Mouse (Mus musculus) embryonic facial prominence, embryonic 11.5 days (tissue): ENCODE data around the gene Ccdc85c. TPM values are rescaled to one million over a fixed set of nuclear protein-coding genes. Genes with fewer than 3 reads are reported as not detected.

ENCODE experiments used
- ATAC-seq: fragments of 200-750 bp; cut with Nextera tagmentation; replicated peaks from 2 replicates; pipeline ENCODE4 v1.8.0; 2017; ENCODE audit warnings: low read depth; ENCODE audit not compliant: insufficient number of reproducible peaks, low FRiP score, low TSS enrichment
- DNase-seq: peaks from one replicate; pipeline ENCODE4 v3.0.0-alpha.2; 2015; ENCODE audit warnings: low spot score
- H3K27ac ChIP-seq: fragments of 300-500 bp; sonication (generic); replicated peaks from 2 replicates; pipeline ENCODE4 v1.5.1; 2014; ENCODE audit warnings: mild to moderate bottlenecking, low read depth, low read length, control low read depth
- H3K27me3 ChIP-seq: fragments of 300-500 bp; sonication (generic); 2 replicates; pipeline ENCODE4 v1.6.1; 2014; ENCODE audit warnings: mild to moderate bottlenecking, low read length, moderate library complexity, mixed read lengths; ENCODE audit not compliant: control insufficient read depth, insufficient read depth
- H3K36me3 ChIP-seq: fragments of 300-500 bp; sonication (generic); replicated peaks from 2 replicates; pipeline ENCODE4 v1.6.1; 2014; ENCODE audit warnings: low read depth, mild to moderate bottlenecking, low read length, moderate library complexity, mixed read lengths; ENCODE audit not compliant: control insufficient read depth, insufficient read depth
- H3K4me1 ChIP-seq: fragments of 300-500 bp; sonication (generic); 2 replicates; pipeline ENCODE4 v1.6.1; 2014; ENCODE audit warnings: low read length, mixed read lengths; ENCODE audit not compliant: control insufficient read depth, insufficient read depth
- H3K4me2 ChIP-seq: fragments of 300-500 bp; sonication (generic); 2 replicates; pipeline ENCODE4 v1.6.1; 2014; ENCODE audit warnings: low read depth, mild to moderate bottlenecking, control low read depth, low read length, moderate library complexity
- H3K4me3 ChIP-seq: fragments of 300-500 bp; sonication (generic); 2 replicates; pipeline ENCODE4 v1.5.1; 2014; ENCODE audit warnings: low read depth, low read length, control low read depth
- H3K9ac ChIP-seq: fragments of 300-500 bp; sonication (generic); replicated peaks from 2 replicates; pipeline ENCODE4 v1.6.1; 2014; ENCODE audit warnings: mild to moderate bottlenecking, control low read depth, low read length
- H3K9me3 ChIP-seq: fragments of 300-500 bp; sonication (generic); replicated peaks from 2 replicates; pipeline ENCODE4 v1.6.1; 2016; ENCODE audit warnings: mild to moderate bottlenecking, low read length, inconsistent platforms, mixed read lengths; ENCODE audit not compliant: control insufficient read depth
- WGBS: fragments of 180-500 bp; shearing (Covaris S2); extraction: QIAGEN DNeasy Blood & Tissue Kit; methylation state at CpG from one replicate; pipeline ENCODE4 v1.1.7; 2014; 5-methylcytosine and 5-hydroxymethylcytosine counted together
- polyA plus RNA-seq: library from polyadenylated mRNA; unstranded; fragments of >200 nt; fragmentation: Nextera tagmentation; extraction: Ambion mirVana; gene quantifications from 2 replicates; pipeline ENCODE4 v1.2.1, GENCODE M21; 2014

The Ccdc85c gene
- polyA plus RNA-seq, 1 experiment from 2014 or later, result 9.8 TPM

- H3K27ac ChIP-seq, result no peak overlapping the region
- H3K36me3 ChIP-seq, result no peaks in the 10 kb centered on the region
- no peak overlapping the region for H3K9ac ChIP-seq
- ATAC-seq (no peak), DNase-seq (no peak)
- H3K4me3 ChIP-seq, result no peak overlapping the region
- 73% methylated on average over 12 of the region's 12 CpGs for WGBS
- H3K4me2 ChIP-seq, result no peak overlapping the region
- no peaks in the 10 kb centered on the region for H3K9me3 ChIP-seq
- H3K4me1 ChIP-seq, result peaks cover 3% of the 10 kb centered on the region
- no peaks in the 10 kb centered on the region for H3K27me3 ChIP-seq
These were observed 45.1 kb downstream of the Ccdc85c start for GRCm38 (mm10) chr12:108230077-108230476.

- no peaks in the 10 kb centered on the region for H3K9me3 ChIP-seq
- H3K4me1 ChIP-seq, result peaks cover 7% of the 10 kb centered on the region
- no peak overlapping the region for H3K4me3 ChIP-seq
These were observed 47.7 kb downstream of the Ccdc85c start for GRCm38 (mm10) chr12:108227527-108227926.

GRCm38 (mm10) chr12:108226941-108227340 is 48.3 kb downstream of the Ccdc85c start:
- H3K36me3 ChIP-seq, result no peaks in the 10 kb centered on the region
- WGBS, result 85% methylated on average over 12 of the region's 12 CpGs
- no peak overlapping the region for H3K27ac ChIP-seq
- DNase-seq, result no peak
- H3K4me2 ChIP-seq, result no peak overlapping the region
- peaks cover 7% of the 10 kb centered on the region for H3K4me1 ChIP-seq
- H3K4me3 ChIP-seq, result no peak overlapping the region
- H3K27me3 ChIP-seq, result no peaks in the 10 kb centered on the region
- no peak for ATAC-seq
- no peak overlapping the region for H3K9ac ChIP-seq
- H3K9me3 ChIP-seq, result no peaks in the 10 kb centered on the region

More at GRCm38 (mm10) chr12:108227527-108227926, 47.7 kb downstream of the Ccdc85c start:
- H3K27me3 ChIP-seq, result no peaks in the 10 kb centered on the region
- no peaks in the 10 kb centered on the region for H3K36me3 ChIP-seq
- WGBS, result 82% methylated on average over 16 of the region's 16 CpGs
- no peak for DNase-seq
- ATAC-seq, result no peak
- no peak overlapping the region for H3K4me2 ChIP-seq
- H3K9ac ChIP-seq, result no peak overlapping the region
- H3K27ac ChIP-seq, result no peak overlapping the region

GRCm38 (mm10) chr12:108226216-108226615 is 49.0 kb downstream of the Ccdc85c start:
- ATAC-seq (no peak), DNase-seq (no peak)
- H3K9ac ChIP-seq, result no peak overlapping the region
- peaks cover 4% of the 10 kb centered on the region; the same call in 1 of the 2 replicates for H3K4me1 ChIP-seq
- H3K9me3 ChIP-seq, result no peaks in the 10 kb centered on the region
- no peak overlapping the region for H3K4me3 ChIP-seq
- no peaks in the 10 kb centered on the region for H3K27me3 ChIP-seq
- 76% methylated on average over 13 of the region's 13 CpGs for WGBS
- H3K27ac ChIP-seq, result no peak overlapping the region
- no peak overlapping the region for H3K4me2 ChIP-seq
- no peaks in the 10 kb centered on the region for H3K36me3 ChIP-seq

DNA sequence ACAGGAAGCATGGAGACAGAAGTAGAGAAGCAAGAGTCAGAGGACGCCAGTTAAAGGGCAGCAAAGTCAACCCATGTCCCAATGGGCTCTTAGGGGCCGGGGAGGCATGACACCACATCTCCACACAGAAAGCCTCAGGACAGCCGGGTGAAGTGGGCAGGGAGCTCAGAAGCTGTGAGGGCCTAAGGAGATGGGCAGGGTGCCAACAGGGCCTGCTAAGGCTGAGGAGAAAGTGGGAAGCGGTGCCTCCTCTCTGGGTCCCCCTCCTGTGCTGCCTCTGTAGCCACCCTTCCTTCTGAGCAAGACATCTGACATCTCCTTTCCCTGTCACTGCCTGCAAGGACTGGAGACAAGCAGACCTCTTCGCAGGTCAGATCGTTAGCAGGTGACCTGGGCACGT is 49.4 kb downstream of the Ccdc85c start:
- DNase-seq, result no peak
- no peak overlapping the region for H3K9ac ChIP-seq
- H3K27ac ChIP-seq, result no peak overlapping the region

DNA sequence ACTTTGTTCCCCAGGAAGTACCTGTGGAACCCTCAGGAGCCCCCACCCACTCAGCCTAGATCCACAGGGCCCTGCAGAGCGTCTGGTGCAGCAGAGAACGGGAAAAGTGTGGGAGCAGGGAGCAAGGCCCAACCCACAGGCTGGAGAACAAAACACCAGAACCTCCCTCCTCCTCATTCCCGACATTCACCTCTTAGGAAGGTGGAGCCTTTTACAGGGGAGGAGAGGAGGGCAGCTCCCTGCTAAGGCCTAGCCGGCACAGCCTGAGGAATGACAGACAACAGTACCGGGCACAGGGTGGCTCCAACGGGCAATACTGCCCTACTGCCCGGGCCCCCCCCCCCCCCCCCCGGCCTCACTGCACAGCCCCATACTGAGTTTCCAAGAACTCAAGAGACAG is 51.9 kb downstream of the Ccdc85c start:
- Histone ChIP-seq H3K4me1 (peaks cover 9% of the 10 kb centered on the region; the same call in 1 of the 2 replicates), H3K4me2 (no peak overlapping the region), H3K27me3 (no peaks in the 10 kb centered on the region), H3K9me3 (no peaks in the 10 kb centered on the region), H3K27ac (no peak overlapping the region), H3K36me3 (no peaks in the 10 kb centered on the region), H3K4me3 (no peak overlapping the region), H3K9ac (no peak overlapping the region)
- no peak for DNase-seq
- WGBS, result 50% methylated on average over 8 of the region's 8 CpGs
- ATAC-seq, result no peak

More for the DNA sequence above, 49.4 kb downstream of the Ccdc85c start:
- Histone ChIP-seq H3K4me3 (no peak overlapping the region), H3K27me3 (no peaks in the 10 kb centered on the region), H3K4me2 (no peak overlapping the region), H3K4me1 (peaks cover 4% of the 10 kb centered on the region; the same call in 1 of the 2 replicates), H3K36me3 (no peaks in the 10 kb centered on the region), H3K9me3 (no peaks in the 10 kb centered on the region)
- no peak for ATAC-seq
- WGBS, result 75% methylated on average over 7 of the region's 7 CpGs

- H3K9me3 ChIP-seq, result no peaks in the 10 kb centered on the region
- H3K27ac ChIP-seq, result no peak overlapping the region
- peaks cover 9% of the 10 kb centered on the region for H3K4me1 ChIP-seq
- no peaks in the 10 kb centered on the region for H3K27me3 ChIP-seq
- no peak for ATAC-seq
- H3K36me3 ChIP-seq, result no peaks in the 10 kb centered on the region
- H3K9ac ChIP-seq, result no peak overlapping the region
- no peak overlapping the region for H3K4me3 ChIP-seq
- no peak overlapping the region for H3K4me2 ChIP-seq
- no peak for DNase-seq
- WGBS, result 86% methylated on average over 7 of the region's 7 CpGs
These were observed 53.5 kb downstream of the Ccdc85c start for GRCm38 (mm10) chr12:108221712-108222111.

DNA sequence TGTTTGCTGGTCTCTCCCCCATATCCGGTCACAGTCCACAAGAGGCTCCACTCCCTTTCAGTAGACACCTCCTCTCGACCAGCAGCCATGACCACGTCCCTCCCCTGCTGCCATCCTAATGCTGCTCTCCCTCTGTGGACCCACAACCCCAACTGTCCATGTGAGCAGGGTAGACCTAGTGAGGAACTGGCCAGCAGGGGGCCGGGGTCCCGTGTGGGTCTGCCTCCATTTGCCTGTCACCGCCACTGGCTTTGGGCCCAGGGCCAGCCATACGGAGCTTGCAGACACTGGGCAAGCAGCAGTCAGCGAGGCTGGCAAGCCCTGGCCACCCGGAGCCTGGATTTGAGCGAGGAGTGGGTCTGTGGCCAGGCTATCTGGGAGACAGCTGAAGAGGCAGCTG is 54.0 kb downstream of the Ccdc85c start:
- Histone ChIP-seq H3K27ac (no peak overlapping the region), H3K36me3 (no peaks in the 10 kb centered on the region), H3K4me3 (no peak overlapping the region), H3K9me3 (no peaks in the 10 kb centered on the region), H3K27me3 (no peaks in the 10 kb centered on the region), H3K9ac (no peak overlapping the region), H3K4me2 (no peak overlapping the region), H3K4me1 (peaks cover 9% of the 10 kb centered on the region)
- 67% methylated on average over 10 of the region's 10 CpGs for WGBS
- ATAC-seq (no peak), DNase-seq (no peak)
